Mouse (Mus musculus) myocyte (in vitro differentiated cells): Measurements from ENCODE around the gene Emp2.

ENCODE experiments used
- E2F4 ChIP-seq: IDR thresholded peaks from one replicate; pipeline ENCODE4 v1.6.1; 2011; ENCODE audit warnings: mild to moderate bottlenecking, control low read depth, moderate library complexity; ENCODE audit not compliant: insufficient read depth
- MYOG ChIP-seq, 3 experiments: IDR thresholded peaks; one replicate each; pipeline ENCODE4 v1.6.1; 2011; ENCODE audit warnings: control low read depth in 2 of 3, low read depth in 2 of 3, mild to moderate bottlenecking in 2 of 3; ENCODE audit not compliant: insufficient read length in 2 of 3, control insufficient read depth in 1 of 3, insufficient read depth in 1 of 3
- TCF3 ChIP-seq: IDR thresholded peaks from one replicate; pipeline ENCODE4 v1.6.1; 2011; ENCODE audit warnings: low read depth, control low read depth; ENCODE audit not compliant: insufficient read length

DNA sequence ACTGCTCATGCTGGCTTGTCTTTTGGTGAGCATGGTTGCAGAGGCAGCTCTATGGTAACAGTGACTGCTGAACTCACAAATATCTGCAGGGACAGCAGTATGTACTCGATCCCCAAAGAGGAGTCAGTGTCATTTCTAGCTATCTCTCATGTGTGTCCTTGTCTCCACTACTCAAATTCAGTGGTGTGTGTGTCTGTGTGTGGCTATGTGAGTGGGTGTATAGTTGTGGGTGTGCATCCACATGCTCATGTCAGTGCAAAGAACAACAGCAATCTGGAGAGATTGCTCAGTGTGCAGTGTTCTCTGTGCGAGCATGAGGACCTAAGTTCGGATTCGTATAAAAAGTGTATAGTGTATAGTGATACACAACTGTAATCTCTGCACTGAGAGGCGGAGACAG, 24.8 kb upstream of the Emp2 start:
- TF ChIP-seq E2F4 = no peak
- TF ChIP-seq MYOG (IDR thresholded peaks at IDR 0.05; ENCODE audit: control insufficient read depth in 1 of 3, insufficient read depth in 1 of 3, insufficient read length in 2 of 3, low read depth in 2 of 3) = no peak
- TF ChIP-seq TCF3 = no peak
